Mouse (Mus musculus) adrenal gland, postnatal 4 days (tissue): ENCODE measurements around the gene Eva1b. TPM values are rescaled to one million over a fixed set of nuclear protein-coding genes. Genes with fewer than 3 reads are reported as not detected.
"Not testable (repeated sequence)": the region's sequence is repeated elsewhere in the genome, so short reads cannot be mapped to it uniquely, and the experiment has no call there.

Experiments used
- DNase-seq, 2 experiments: peaks; one replicate each; pipeline ENCODE4 v3.0.0; 2021 to 2022; ENCODE audit warnings: low spot score in 2 of 2, mixed read lengths in 2 of 2
- total RNA-seq, 2 experiments: library from RNA; stranded (reverse); gene quantifications; 2 replicates each; pipeline ENCODE4 v1.2.3; 2021

Gene Eva1b
- total RNA-seq, 2 experiments from 2014 or later: 67.2 to 69.6 TPM

GRCm38 (mm10) chr4:126151701-126152440 lies 4.3 kb downstream of the Eva1b start:
- DNase-seq: no peak

GRCm38 (mm10) chr4:126152864-126153263 lies 5.3 kb downstream of the Eva1b start:
- no peak for DNase-seq

GRCm38 (mm10) chr4:126155183-126155582 lies 7.6 kb downstream of the Eva1b start:
- DNase-seq: no peak

DNA sequence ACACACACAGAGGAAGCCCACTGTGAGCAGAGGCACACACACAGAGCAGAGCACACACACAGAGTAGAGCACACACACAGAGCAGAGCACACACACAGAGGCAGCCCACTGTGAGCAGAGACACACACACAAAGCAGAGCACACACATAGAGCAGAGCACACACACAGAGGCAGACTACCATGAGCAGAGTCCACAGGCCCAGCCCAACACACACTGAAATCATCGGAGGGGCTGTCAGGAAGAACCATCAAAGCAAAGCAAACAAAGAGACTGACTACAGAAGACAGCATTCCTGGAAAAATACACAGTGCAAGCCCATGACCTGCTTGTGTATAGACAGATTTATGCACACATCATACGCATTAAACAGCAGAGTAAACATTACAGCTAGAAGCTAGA lies 8.3 kb downstream of the Eva1b start:
- DNase-seq: no peak

DNA sequence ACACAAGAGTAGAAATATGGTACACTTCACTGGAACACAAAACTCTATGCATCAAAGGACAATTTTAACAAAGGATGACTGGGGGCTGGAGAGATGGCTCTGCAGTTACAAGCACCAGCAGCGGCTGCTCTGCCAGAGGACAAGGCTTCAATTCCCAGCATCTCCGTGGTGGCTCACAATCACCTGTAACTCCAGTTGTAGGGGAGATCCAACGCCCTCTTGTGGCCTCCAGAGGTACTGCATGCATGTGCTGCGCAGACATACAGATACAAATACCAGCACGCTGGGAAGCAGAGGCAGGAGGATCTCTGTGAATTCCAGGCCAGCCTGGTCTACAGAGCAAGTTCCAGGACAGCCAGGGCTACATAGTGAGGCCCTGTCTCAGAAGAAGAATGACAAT lies 9.1 kb downstream of the Eva1b start:
- no peak for DNase-seq

- no peak for DNase-seq
Measured at GRCm38 (mm10) chr4:126157562-126157961, 10.0 kb downstream of the Eva1b start.

GRCm38 (mm10) chr4:126159455-126159854 lies 11.9 kb downstream of the Eva1b start:
- DNase-seq: no peak

DNA sequence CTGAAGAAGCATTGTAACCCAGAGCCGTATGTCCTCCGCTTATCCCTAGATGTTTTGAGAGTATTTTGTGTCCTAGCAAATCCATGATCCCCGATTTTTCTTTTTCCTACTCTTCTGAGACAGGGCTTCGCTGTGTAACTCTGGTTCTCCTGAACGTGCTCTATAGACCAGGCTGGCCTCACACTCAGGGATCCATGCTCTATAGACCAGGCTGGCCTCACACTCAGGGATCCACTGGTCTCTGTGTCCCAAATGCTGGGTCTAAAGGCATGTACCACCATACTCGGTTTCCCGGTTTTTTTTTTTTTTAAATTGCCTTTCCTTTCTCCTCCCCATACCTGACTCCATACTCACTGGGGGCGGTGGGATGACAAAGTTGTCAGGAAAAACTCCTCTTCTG lies 13.4 kb downstream of the Eva1b start:
- no peak for DNase-seq

DNA sequence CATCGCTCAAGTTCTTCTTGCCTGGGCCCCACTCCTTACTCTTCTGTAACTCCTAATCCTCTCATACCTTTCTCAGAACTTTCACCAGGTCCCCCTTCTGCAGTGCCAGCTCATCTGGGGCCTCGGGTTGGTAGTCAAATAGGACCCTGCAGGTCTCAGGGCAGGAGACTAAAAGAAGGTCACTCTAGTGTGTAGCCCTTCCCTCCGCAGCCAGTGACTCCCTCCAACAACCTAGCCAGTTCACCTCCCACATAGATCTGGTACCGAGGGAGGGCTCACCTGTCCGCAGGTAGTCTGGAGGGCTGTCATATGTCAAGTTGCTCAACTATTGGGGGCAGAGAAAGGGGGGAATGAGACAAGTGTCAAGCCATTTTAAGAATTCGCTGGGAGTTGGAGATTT lies 13.9 kb downstream of the Eva1b start:
- DNase-seq: no peak

- DNase-seq: no peak
Measured at GRCm38 (mm10) chr4:126161986-126162385, 14.4 kb downstream of the Eva1b start.

DNA sequence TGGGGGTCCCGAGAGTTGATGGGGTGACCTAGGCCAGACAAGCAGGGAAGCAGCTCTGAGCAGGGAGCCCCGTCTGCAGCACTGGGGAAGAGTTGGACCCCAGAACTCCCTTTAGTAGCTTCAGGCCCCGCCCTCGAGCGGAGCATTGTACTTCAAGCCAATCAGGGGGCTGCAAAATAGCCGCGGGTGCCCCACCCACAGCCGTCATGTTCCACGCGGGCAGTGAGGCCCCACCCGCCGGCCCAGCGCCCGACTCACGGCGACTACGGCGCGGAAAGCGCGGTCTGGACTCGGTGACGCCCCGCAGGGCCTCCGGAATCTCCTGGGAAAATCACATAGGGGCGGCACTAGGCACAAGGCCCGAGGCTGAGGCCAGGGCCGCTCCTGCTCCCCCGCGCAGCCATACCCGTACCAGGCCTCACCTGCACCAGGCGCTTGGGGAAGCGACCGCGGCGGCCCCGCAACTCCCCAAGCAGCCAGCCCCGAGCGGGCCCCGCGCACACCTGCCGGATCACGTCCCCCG lies 15.1 kb downstream of the Eva1b start:
- peak; percentile 79 to 83 for DNase-seq

GRCm38 (mm10) chr4:126163067-126163659 lies 15.6 kb downstream of the Eva1b start, which contains the start of gene Sh3d21:
Gene Sh3d21, minus strand, starts transcription at chr4:126163491.
- DNase-seq: no peak

- DNase-seq: no peak
Measured at GRCm38 (mm10) chr4:126163685-126164084, 16.1 kb downstream of the Eva1b start.

DNA sequence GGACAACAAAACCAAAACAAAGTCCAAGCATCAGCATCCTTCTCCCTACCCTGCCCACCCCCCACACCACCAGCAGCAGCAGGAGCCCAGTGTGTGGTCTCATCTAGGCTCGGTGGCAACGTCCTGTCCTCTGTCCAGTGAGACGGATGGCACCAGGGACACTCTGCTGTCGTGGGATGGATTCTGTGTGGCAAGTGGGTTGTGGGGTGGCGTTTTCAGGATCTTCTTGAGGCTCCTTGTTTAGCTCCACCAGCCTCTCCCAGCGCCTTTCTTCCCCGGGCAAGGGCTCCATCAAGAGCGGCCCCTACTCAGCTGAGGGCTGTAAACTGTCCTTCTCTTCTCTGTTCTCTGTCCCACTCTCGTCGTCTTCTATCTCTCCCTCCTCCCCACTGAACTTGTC lies 17.5 kb downstream of the Eva1b start:
- DNase-seq: not testable (repeated sequence)

DNA sequence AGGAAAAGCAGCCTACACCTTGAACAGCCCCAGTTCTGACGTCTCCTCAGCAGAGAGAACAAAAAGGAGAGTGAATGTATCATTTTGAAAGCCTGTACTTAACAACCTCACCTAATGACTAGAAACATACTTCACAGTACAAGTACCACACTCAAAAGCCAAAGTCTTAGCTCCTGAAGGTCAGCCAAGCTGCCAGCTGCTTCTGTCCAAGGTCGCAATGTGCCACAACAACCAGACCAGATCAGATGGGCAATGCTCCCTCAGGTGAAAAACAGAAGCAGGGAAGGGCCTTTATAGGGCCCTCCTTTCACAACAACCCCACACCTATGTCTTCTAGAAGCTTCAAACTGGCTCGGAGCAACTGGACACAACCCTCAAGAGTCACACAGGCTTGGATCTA lies 18.5 kb downstream of the Eva1b start:
- no peak for DNase-seq

DNA sequence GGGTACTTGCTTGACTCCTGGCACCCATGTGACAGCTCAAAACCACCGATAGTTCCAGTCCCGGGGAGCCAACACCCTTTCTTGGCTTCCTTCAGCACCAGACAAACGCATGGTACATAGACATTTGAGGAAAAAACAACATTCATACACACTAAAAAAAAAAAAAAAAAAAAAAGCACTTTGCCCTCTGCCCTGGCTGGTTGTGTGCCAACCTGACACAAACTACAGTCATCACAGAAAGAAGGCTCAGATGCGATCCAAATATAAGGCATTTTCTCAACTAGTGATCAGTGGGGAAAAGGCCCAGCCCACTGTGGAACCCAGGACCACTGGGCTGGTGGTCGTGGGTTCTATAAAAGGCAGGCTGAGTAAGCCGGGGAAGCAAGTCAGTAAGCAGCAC lies 21.3 kb downstream of the Eva1b start:
- no peak for DNase-seq

- not testable (repeated sequence) for DNase-seq
Measured at GRCm38 (mm10) chr4:126170737-126171136, 23.2 kb downstream of the Eva1b start.

GRCm38 (mm10) chr4:126173800-126174199 lies 26.3 kb downstream of the Eva1b start:
- DNase-seq: no peak

GRCm38 (mm10) chr4:126175980-126176379 lies 28.4 kb downstream of the Eva1b start:
- DNase-seq: not testable (repeated sequence)

GRCm38 (mm10) chr4:126181170-126181957 lies 33.8 kb downstream of the Eva1b start:
- no peak for DNase-seq

GRCm38 (mm10) chr4:126183034-126183433 lies 35.5 kb downstream of the Eva1b start:
- DNase-seq: no peak

- no peak for DNase-seq
Measured at GRCm38 (mm10) chr4:126187096-126187495, 39.6 kb downstream of the Eva1b start.
